Mouse (Mus musculus) spleen, adult 12 weeks (tissue): ENCODE data around the gene Mamstr.
"Not testable (repeated sequence)": the region's sequence is repeated elsewhere in the genome, so short reads cannot be mapped to it uniquely, and the experiment has no call there.

Experiments used
- DNase-seq: peaks from one replicate; pipeline ENCODE4 v3.0.0; 2022; ENCODE audit warnings: low spot score

Mamstr gene

GRCm38 (mm10) chr7:45650484-45650883 is 10.7 kb downstream of the Mamstr start:
- not testable (repeated sequence) for DNase-seq

GRCm38 (mm10) chr7:45654424-45655047 is 14.8 kb downstream of the Mamstr start:
- DNase-seq = no peak

GRCm38 (mm10) chr7:45660746-45661478 is 21.1 kb downstream of the Mamstr start:
- no peak for DNase-seq

- DNase-seq = not testable (repeated sequence)
Observed at GRCm38 (mm10) chr7:45661702-45662101, 21.9 kb downstream of the Mamstr start.

GRCm38 (mm10) chr7:45665303-45666138 is 25.7 kb downstream of the Mamstr start:
- DNase-seq = no peak

GRCm38 (mm10) chr7:45666161-45666560 is 26.4 kb downstream of the Mamstr start, which contains the start of gene Fut2:
TSS of gene Fut2 (minus strand) at chr7:45666394.
- no peak for DNase-seq

- DNase-seq = no peak
Observed at GRCm38 (mm10) chr7:45667761-45668160, 28.0 kb downstream of the Mamstr start.

- no peak for DNase-seq
Observed at GRCm38 (mm10) chr7:45668921-45669320, 29.1 kb downstream of the Mamstr start.

- no peak for DNase-seq
Observed at GRCm38 (mm10) chr7:45677627-45678295, 38.0 kb downstream of the Mamstr start.

GRCm38 (mm10) chr7:45678513-45678912 is 38.7 kb downstream of the Mamstr start:
- DNase-seq = no peak

- no peak for DNase-seq
Observed at GRCm38 (mm10) chr7:45679966-45680621, 40.3 kb downstream of the Mamstr start.

GRCm38 (mm10) chr7:45681046-45681736 is 41.4 kb downstream of the Mamstr start:
- DNase-seq = peak; percentile 12

- DNase-seq = peak; percentile 40
Observed at GRCm38 (mm10) chr7:45682144-45683126, 42.7 kb downstream of the Mamstr start.

- no peak for DNase-seq
Observed at GRCm38 (mm10) chr7:45683396-45684050, 43.7 kb downstream of the Mamstr start, which contains the start of gene Ntn5. TSS of gene Ntn5 (plus strand) at chr7:45684022.

GRCm38 (mm10) chr7:45685811-45686210 is 46.0 kb downstream of the Mamstr start:
- no peak for DNase-seq

GRCm38 (mm10) chr7:45686841-45687240 is 47.1 kb downstream of the Mamstr start:
- DNase-seq = no peak

- no peak for DNase-seq
Observed at GRCm38 (mm10) chr7:45689099-45689498, 49.3 kb downstream of the Mamstr start.

- no peak for DNase-seq
Observed at GRCm38 (mm10) chr7:45689800-45690199, 50.0 kb downstream of the Mamstr start.

- DNase-seq = no peak
Observed at GRCm38 (mm10) chr7:45692364-45692763, 52.6 kb downstream of the Mamstr start.
